Mouse (Mus musculus) urinary bladder, postnatal 36 days (tissue): ENCODE data around the gene Acd.

Experiments
- DNase-seq, 2 experiments: peaks; one replicate each; pipeline ENCODE4 v3.0.0; 2022; ENCODE audit warnings: low spot score in 2 of 2, mixed read lengths in 1 of 2

Gene Acd

DNA sequence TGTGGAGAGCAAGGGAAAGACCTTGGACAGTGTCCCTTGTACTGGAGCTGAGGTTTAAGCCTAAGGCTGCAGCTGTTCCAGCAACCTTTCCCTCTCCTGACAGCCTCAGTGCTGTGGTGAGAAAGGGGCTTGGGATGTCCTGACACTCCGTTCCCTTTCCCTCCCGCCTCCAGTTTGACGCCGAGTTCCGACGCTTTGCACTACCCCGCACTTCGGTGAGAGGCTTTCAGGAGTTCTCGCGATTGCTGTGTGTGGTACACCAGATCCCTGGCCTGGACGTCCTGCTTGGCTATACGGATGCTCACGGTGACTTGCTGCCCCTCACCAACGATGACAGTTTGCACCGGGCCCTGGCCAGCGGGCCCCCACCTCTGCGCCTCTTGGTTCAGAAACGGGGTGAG is 1.1 kb upstream of the Acd start:
- no peak for DNase-seq

DNA sequence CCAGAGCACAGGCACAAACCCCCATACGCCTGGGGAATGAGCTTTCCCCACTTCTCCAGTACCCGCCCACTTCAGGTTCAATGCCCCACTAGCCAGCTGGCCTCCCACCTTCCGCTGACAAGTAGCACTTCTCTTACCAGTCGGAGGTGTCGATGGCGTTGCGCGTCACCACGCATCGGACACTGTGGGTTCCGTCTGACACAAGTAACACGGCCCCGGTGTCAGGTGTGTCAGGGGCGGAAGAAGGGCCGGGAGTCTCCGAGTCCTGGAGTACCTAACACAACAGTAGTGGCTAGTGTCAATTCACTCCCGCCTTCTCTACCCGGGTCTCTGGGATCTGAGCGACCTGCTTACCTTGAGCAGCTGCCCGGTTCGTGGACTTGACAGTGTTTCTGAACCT is 336 bp downstream of the Acd start:
- DNase-seq: peak in 1 of 2 experiments; percentile 34

DNA sequence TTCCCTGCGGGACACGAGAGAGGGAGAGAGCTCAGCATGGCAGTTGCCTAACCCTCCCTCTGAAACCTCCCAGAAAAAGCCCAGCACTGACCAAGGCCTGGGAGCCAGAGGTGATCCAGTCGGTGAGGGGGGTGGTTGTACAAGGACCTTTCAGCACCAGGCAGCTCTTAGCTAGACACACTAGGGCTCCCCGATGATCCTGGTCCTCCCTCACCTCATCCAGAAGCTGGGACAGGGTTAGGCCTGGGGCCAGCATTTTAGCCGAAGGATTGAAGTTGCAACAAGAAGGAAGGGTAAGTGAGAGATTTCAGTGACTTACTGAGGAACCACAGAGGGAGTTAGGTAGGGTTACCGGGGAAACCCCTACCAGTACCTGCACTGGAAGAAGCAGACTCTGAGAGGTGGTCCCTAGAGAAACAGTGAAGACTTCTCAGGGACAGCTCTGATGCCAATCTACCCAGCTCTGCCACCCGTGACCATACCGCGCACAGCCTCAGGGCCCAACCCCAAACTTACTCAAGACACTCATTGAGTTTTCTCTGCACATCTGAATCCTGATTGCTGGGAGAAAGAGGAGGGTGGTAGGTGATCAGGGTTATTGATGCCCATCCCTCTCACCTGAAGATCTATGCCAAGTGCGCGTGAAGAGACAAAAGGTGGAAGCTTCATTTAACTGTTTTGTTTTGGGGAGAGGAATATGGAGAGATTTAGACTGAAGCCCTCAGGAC is 1.2 kb downstream of the Acd start:
- no peak for DNase-seq

DNA sequence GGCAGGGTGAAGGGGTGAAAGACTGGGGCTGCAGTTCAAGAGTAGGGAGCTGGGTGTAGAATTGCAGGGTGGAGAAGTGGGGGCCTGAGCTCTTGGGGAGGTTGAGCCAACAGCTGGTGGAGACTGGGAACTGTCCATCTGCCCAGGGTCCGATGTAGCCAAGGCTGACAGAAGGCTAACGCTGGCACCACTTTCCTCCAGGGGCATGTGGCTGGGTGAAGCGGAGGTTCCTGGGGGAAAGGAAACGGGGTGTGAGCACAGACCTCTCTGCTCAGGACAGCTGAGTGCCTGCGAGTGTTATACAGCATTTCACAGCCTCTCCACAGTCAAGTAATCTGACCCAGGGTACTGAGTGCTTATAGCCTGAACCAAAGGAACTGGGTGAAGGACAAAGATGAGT is 2.2 kb downstream of the Acd start:
- no peak for DNase-seq

DNA sequence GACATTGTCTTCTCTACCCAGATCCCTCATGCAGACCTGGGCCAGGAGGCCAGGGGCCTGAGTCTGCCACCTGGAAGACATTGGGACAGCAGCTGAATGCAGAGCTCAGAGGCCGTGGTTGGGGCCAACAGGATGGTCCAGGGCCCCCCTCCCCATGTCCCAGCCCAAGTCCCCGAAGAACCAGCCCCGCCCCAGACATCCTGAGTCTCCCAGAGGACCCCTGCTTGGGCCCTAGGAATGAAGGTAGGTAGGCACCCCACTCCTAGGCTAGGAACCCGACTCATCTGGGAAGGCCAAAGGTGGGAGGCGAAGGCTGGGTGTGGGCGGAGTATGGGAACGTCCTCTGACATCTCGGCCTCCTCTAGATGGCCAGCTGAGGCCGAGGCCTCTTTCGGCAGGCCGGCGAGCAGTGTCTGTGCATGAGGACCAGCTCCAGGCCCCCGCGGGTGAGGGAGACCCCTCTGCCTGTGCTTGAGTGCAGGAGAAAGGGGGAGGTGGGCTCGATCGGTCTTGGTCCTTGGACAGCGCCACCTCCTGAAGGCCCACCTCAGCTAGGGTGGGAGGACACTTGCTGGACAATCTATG is 3.6 kb downstream of the Acd start:
- DNase-seq: no peak

DNA sequence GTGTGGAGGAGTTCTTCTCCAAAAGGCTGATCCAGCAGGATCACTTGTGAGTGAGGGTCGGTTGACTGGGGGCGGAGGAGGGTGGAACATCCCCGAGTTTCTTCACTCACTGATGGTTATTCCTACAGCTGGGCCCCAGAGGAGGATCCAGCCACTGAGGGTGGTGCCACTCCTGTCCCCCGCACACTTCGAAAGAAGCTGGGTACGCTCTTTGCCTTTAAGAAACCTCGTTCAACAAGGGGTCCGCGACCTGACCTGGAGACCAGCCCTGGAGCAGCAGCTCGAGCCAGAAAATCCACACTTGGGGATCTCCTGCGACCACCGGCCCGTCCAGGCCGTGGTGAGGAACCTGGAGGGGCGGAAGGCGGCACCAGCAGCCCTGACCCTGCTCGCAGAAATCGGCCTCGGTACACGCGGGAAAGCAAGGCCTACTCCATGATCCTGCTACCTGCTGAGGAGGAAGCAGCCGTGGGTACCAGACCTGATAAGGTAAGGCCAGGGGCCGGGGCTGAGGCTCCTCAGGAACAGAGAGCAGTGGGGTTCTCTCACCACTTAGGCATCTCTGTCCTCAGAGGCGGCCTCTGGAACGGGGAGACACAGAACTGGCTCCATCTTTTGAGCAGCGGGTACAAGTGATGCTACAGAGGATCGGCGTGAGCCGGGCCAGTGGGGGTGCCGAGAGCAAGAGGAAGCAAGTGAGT is 5.7 kb downstream of the Acd start:
- DNase-seq: no peak

DNA sequence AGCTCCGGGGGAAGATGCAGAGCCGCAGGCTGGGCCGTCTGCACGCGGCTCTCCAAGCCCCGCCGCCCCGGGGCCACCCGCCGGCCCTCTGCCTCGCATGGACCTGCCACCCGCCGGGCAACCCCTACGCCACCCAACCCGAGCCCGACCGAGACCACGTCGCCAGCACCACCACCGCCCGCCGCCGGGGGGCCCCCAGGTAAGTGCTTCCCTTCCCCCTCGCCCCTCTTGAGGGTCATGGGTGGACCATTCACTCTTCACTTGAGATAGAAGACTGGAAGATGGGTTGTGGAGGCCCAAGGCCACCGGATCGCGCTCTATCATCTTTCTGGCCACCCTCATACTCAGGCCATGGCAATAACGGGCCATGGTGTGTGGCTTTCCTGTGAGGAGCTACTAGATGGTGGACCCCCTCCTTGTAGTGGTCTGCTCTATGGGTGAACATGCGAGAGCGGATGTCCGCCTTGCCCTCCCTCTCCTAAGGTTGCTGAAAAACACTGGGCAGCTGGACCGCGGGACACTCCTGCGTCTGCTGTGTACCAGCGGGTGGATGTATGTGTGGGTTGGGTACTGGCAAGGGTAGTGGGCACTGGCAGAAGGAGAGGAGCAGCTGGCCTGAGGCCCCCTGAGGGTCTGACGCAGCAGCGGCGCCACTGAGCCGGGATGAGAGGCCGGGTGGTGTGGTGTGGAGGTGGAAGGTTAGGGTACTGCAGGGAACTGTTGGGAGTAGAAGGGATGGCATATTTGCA is 6.7 kb downstream of the Acd start:
- no peak for DNase-seq

DNA sequence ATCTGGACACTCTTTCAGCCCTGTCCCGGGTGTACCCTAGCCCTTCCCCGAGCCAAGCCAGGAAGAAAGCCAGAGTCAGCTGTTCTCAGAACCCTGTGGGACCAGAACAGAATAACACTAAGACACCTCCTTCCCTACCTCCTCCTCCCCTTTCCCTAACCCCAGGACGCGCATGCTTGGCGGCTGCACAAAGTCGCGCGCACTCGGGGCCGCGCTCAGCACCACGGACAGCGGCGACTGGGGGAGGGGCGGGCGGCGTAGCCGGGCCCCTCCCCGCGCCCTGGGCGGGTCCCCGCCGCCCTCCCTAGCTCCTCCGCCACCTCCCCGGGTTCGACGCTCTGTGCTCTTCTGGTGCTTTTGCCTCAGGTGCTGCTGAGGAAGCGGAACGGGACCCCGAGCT is 7.3 kb downstream of the Acd start:
- peak; percentile 46 to 65 for DNase-seq

DNA sequence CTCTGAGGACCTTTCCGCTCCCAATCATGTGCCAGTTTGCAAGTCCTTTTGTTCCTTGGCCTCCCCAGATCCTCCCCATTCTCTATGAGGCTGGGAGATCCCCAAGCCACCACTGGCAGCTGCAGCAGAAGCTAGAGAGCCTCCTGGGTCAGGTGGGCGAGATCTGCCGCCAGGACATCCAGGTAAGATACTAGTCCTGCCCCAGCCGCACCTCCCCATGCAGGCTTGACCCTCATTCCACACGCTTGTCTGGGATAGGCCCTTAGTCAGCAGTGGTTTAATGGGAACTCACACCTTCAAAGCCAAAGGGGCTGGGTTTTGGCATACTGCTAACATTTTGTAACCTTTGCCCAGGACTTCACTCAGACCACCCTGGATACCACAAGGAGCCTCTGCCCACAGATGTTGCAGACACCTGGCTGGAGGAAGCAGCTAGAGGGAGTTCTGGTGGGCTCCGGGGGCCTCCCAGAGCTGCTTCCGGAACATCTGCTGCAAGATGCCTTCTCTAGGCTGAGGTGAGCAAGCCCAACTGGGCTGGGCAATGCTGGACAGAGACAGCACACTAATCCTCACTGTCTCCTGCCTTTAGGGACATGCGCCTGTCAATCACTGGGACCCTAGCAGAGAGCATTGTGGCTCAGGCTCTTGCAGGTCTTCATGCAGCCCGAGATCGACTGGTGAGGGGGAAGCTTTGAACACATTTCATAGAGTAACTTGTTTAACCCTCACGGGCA is 8.3 kb downstream of the Acd start:
- no peak for DNase-seq

DNA sequence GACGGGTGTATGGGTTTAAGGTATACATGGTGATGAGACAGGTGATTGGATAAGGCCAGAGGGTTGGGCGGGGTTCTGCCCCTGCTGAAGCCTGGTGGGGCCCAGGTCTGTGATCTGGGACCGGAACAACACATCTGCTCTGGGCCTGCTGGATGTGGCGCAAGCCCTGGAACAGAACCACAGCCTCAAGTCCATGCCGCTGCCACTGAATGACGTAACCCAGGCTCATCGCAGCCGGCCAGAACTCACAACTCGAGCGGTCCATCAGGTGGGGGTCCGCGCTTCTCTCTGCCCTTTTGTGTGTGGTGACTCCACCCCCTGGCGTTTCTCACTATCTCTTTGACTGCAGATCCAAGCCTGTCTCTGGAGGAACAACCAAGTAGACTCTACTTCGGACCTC is 9.9 kb downstream of the Acd start:
- no peak for DNase-seq

DNA sequence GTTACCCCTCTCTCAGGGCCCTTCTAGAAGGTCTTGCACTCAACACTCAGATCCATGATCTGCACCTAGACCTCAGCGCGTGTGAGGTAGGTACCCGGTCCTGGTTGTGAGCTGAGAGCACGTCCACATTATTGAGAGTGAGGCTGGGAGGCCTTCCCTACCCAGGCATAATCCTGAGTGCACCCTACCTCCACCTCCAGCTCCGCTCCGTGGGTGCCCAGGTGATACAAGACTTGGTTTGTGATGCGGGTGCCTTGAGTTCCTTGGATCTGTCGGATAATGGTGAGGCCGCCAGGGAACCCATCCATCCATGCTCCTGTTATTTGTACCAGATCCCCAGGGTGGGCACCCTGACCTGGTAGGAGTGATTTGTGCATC is 10.9 kb downstream of the Acd start:
- DNase-seq: no peak

DNA sequence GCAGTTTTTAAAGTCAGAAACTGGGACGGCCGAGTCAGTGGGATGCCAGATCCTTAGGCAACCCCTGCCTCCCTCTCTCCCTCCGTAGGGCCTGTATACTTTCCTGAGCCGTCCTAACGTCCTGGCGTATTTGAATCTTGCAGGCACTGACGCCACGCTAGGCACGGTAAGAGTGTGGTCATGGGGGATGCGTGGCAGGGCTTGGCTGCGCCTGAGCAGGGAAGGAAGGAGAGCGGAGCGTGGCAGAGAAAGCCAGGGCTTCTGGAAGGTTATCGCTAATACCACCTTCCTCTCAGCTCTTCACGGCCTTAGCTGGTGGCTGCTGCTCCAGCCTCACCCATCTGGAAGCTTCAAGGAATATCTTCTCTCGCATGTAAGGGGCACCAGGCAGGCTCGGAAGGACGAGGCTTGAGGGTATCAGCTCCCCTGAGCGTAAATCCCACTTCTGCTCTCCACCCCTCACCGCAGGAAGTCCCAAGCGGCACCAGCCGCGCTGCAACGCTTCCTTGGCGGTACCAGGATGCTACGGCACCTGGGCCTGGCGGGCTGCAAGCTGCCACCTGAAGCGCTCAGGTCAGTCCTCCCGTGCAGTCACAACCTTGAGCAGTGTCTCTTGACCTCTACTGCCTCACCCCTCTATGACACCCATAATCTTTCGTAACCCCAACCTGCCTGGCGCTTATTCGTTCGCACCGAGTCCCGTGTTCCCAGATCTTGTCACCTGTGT is 11.5 kb downstream of the Acd start:
- DNase-seq: no peak

DNA sequence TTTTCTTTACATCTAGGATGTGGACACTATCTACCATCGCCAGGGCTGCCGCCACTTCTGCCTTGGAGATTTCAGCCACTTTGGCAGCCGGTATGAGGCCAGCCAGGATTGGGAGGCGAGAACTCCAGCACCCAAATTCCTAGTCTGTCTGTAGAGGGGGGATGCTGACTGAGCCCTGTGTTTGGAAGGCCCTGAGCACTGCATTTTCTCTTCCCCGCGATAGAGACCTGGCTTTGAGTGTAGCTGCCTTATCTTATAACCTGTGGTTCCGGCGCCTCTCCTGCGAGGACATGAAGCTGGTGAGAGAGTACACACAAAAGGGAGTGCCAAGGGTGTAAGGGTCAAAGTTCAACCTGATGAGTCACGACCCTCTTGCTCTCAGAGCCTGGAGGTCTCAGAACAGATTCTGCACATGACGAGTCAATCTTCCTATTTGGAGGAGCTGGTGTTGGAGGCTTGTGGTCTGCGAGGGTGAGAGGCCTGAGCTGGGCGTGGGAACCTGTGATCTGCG is 12.6 kb downstream of the Acd start:
- no peak for DNase-seq

DNA sequence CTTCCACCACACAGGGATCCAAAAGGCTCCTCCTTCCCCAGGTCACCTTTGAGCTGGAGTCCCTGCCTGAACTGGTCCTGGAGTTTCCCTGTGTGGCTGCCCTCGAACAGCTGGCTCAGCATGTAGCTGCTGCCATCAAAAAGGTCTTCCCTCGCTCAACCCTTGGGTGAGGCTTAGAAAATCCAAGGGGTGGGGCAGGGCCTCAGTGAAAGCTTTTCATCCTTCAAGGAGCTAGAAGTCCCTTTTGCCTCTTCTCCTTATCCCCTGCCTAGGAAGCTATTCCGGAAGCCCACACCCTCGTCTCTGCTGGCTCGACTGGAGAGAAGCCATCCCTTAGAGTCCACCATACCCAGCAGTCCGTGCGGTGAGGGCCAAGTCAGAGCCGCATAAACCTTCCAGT is 13.4 kb downstream of the Acd start:
- DNase-seq: no peak

DNA sequence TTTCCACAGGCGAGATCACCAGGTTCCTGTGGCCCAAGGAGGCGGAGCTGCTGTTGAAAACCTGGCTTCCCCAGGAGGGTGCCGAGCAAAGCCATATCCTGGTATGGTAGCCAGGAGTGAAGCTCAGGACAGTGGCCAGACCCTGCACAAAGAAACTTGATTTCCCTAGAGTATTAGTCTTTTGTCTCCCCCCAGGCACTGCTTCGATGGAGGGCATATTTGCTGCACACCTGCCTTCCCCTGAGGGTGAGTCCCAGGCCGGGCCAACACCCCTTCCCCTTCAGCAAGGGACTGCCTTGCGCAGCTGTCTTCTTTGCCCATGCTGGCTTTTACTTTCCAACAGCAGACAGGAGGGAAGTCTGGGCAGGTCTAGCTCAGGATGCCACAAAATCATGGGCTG is 14.4 kb downstream of the Acd start:
- DNase-seq: no peak

DNA sequence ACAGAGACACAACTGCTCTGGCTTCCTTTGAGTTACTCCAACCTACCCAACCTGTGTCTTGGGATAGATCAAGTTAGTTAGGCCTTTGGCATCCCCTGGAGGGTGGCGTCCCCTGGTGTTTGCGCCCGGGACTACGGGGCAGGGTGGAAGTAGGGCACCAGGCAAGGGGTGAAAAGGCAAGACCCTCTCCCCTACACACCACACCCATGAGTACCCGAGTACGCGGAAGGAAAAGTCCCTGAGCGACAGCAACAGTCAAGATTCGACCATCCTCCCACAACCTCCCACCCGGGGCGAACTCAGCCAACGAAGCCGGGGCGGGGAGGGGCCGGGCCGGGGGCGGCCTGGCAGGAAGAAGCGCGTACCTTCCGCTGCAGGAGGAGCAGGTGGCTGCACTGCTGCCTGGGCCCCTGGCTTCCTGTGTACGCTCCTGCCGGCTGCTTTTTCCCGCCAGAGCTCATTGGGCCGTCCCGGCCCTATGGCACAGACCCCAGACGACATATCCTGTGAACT is 15.1 kb downstream of the Acd start, which contains the start of gene Carmil2:
Carmil2 (plus strand) TSS at position 479 of the 513 bp plus-strand sequence.
- peak; percentile 41 to 62 for DNase-seq

DNA sequence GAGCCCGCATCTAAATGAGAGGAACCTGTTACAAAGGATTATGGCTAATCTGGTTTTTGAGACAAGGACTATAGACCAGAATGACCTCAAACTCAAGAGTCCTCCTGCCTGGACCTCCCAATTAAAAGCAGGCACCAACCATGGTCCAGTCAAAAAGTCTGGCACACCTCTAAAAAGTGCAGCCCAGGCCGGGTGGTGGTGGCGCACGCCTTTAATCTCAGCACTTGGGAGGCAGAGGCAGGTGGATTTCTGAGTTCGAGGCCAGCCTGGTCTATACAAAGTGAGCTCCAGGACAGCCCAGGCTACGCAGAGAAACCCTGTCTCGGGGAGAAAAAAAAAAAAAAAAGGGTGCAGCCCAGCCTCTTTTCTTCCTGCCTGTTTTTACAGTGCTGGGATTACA is 15.6 kb downstream of the Acd start:
- no peak for DNase-seq

DNA sequence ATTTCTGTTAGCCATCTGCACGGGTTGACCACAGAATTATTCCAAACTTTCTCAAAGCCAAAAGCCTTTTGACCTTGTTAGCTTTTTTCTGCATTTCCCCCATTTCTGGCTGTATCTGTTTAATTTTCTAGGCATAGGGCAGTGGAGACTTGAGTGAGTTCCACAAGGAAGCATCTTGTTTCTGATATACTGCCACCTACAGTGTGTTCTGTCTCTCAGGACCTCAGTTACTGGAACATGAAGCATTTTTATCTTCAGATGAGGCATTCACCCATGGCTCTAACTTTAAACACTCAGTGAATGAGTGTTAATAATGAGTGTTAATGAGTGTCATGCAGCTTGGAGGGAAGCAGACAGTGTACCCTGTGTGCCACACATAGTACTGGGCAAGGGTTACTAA is 23.0 kb downstream of the Acd start:
- no peak for DNase-seq

DNA sequence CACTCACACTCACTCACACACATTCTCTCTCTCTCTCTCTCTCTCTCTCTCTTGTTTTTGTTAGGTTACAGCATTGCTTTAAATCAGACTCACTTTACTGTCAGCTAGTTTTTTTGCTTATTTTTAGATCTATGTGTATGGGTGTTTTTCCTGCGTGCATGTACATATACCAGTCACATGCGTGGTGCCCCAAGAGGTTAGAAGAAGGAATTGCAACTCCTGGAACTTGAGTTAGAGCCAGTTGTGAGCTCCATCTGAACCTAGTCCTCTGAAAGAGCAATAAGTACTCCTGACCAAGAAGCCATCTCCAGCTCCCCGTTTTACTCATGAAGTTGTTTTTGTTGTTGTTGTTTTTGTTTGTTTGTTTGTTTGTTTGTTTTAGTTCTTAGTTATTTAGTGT is 39.7 kb downstream of the Acd start:
- DNase-seq: no peak

DNA sequence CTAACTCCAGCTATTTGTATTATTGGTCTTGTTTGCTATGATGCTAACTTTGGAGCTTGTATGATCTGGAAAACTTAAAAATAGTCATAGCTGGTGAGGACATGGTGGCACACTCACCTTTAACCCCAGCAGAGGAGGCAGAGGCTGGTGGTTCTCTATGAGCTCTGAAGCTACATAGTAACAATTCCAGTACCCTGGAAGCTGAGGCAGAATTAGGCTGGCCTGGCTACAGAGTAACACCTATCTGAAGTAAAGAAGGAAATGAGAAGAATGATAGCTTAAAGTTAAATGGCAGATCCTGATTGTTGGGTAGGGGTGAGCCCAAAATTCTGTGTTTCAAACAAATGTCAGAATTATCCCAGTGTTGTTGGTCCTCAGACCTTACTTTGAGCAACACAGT is 43.3 kb downstream of the Acd start:
- no peak for DNase-seq

DNA sequence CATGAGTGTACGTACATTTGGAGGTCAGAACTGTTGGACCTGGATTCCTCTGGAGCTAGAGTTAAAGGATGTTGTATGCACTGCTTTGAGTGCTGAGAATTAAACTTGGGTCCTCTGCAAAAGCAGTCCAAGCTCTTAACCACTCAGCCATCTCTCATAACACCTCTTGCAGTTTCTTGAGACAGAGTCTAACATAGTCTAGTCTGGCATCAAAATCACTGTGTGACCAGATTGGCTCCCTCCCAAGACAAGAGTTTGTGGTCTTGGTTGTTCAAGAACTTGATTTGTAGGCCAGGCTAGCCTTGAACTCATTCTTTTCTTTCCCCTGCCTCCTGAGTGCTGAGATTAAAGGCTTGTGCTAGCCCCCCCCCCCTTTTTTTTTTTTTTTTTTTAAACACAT is 52.0 kb downstream of the Acd start:
- DNase-seq: no peak
